Mouse (Mus musculus) MEL (cell line): ENCODE data around the gene Nos1.

Experiments
- ELF1 ChIP-seq: IDR thresholded peaks from 2 replicates; pipeline ENCODE4 v1.6.1; 2014; ENCODE audit warnings: low read depth, mild to moderate bottlenecking, inconsistent platforms, low read length, improper control_type of control experiment, moderate library complexity
- SMC3 ChIP-seq: IDR thresholded peaks from 2 replicates; pipeline ENCODE4 v1.6.1; 2011; ENCODE audit warnings: low read depth, low read length, improper control_type of control experiment

DNA sequence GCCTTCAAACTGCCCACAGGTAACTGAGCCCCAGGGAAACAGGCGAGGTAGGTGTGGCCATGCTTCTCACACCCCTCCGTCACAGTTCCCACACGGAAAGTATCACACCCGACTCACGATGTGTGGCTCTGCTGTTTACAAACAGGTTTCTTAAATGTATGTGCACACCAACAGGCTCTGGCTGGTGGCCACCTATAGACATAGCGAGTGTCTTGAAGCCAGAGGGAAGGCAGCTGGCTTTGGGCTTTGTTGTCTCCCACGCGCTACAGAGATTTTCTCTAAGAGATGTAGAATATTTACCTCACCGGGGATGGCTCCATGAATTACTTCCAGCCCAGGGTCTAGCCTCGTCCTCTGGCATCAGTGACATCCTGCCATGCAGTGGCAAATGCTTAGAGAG, 118.5 kb downstream of the Nos1 start:
- TF ChIP-seq ELF1 (no peak), SMC3 (no peak)
